Mouse (Mus musculus): ENCODE results near the gene Clk1.
"Not testable (repeated sequence)": the region's sequence is repeated elsewhere in the genome, so short reads cannot be mapped to it uniquely, and the experiment has no call there.

Gene Clk1

DNA sequence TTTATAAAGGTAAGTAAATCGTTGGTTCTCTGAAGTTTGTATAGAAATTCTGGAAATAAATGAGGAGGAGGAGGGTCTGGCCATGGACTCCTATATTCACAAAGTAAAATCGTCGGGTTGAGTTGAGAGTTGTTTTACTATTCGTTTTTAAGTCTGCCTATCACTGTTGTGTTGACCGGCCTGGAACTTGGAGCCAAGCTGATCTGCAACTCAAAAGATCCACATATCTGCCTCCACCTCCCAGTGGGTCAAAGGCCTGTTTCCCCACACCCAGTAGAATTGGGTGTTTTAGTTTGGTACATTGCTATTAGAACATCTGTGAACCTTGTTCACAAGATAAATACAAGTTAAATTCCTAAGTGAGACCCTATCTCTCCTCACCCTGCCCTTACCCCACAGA, 20.1 kb downstream of the Clk1 start:
- no peak for DNase-seq

DNA sequence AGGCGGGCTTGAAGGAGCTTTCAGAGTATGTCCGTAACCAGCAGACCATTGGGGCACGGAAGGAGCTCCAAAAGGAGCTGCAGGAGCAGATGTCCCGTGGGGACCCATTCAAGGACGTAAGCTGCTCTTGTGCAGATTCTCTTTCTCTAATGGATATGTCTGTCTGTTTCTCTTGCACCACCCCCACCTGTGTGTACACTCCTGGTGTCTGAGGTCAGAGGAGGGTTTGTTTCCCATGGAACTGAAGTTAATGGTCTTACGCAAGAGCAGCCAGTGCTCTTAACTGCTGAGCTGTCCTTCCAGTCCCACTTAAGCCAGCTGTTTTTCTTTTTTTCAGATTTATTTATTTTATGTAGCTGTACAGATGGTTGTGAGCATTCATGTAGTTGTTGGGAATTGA, 22.5 kb downstream of the Clk1 start:
- no peak for DNase-seq

DNA sequence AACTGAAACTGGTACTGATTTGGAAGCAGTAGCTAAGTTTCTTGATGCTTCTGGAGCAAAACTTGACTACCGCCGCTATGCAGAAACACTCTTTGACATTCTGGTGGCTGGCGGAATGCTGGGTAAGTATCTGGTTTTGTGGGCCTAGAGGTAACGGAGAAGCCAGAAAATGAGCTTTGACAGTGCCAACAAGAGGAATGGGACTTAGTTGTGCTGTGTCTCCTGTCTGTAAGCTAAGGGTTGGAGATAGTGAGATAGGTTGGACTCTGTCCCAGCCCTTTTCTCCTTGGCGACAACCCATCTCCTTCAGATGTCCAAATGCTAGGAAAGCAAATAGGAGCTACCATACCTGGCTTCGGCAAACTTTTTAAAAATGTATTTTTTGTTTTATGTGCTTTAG, 26.1 kb downstream of the Clk1 start:
- no peak for DNase-seq

DNA sequence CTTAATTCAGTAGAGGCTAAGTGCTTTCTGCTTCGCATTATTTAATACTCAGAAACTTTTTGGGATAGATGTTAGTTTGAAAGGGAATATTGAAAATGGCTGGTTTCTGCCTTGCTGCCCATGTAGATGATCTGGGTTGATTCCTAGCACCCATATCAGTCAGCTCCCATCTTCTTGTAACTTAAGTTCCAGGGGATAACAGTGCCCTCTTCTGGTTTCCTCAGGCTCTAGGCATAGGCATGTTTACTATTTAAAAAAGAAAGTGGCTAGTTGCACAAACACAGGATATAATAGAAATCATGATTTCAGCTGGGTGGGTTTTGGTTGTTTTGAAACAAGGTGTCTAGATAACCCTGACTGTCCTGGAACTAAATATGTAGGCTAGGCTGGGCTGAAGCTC, 27.7 kb downstream of the Clk1 start:
- no peak for DNase-seq

DNA sequence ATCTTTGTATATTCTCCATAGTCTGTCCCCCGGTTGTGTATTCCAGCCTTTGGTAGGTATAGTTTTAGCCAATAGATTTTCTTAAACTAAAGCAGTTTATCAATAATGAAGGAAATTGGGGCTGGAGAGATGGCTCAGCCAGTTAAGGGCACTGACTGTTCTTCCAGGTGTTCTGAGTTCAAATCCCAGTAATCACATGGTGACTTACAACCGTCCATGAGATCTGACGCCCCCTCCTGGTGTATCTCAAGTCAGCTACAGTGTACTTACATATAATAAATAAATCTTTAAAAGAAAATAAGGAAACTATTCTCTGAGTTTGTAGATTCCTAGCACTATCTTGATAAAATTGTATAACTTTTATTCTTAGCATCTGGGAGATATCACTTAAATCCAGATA, 28.5 kb downstream of the Clk1 start:
- no peak for DNase-seq

DNA sequence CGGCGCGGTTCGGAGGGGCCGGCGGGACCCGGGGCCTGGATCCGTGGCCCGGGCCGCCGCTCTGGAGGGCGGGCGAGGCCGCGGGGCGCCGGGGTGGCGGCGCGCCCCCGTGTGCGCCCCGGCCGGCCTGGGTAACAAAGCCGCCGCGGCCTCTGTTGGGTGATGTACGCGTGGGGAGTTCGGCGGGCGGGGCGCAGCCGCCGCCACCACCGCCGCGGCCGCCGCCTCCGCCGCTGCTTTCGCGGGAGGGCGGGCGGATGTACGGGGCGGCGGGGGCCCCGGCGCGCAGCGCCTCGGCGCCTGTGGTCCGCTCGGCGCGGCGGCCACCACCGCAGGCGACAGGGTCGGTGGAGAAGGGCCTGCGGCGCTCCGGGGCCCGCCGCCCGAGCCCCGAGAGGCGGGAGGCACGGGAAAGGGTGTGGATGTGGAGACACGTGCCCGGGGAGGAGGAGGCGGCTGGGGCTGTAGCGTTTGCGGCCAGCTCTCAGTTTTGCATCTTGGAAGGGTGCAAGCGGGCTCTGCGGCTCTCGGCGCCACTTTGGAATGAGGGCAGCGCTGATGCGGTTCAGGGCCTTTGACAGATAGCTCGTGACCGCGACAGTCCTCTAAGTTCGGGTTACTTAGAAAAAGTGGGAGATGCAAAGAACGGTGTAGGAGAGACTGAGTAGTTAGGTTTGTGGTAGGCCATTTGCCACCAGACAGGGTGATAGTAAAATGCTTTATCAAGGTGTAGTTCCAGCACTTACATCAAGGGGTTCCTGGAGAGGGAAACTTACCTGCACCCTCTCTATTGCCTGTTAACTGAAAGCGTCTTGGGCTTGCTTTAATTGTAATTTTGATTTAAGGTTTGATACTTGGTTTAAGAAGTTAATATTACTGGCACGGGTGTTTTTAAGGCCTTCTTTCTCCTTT, 30.3 kb downstream of the Clk1 start:
- DNase-seq: peak; percentile 68

DNA sequence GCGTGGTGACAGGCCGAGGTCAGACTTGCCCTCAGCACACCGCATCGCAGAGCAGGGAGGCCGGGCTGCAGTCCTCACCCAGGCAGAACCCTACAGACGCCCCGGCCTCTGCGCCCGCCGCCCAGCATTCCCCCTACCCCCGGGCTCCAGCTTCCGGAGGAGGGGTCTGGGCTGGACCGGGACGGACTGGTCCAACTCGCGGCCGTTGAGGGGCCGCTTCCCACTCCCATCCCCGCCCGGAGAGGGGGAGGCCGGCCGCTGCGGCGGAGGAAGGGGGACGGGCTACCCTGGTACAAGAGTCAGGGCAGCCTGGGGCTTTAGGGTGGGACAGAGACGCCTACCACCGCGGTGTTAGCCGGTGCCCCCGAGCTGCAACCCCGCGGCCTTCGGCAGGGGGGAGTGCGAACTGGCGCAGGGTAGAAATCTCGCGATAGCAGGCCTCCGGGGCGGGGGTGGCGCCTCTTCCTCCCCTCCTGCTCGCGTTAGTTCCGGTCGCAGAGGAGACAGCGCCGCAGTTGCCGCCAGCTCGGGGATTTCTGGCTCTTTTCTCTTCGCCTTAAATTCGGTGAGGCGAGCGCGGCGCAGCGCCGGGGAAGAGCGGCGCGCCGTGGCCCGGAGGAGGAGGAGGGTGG, 31.1 kb downstream of the Clk1 start, which contains the start of gene Bzw1:
Gene Bzw1, plus strand, starts transcription at position 247 of the 632 bp plus-strand sequence.
- peak; percentile 97 for DNase-seq

DNA sequence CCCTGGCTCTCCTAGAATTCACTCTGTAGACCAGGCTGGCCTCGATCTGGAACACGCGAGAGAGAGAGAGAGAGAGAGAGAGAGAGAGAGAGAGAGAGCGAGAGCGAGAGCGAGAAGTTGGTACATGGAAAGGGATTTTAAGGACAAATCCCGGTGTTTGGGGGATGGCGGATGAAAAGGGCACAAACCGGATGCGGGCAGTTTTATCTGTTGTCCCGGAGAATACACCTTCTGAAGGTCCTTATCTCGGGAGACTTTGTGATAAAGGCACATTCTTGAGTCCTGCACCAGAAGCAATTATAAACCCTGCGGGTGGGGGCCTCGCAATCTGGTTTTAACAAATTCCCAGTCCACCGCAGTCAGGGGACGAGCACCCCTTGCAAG, 31.6 kb downstream of the Clk1 start:
- no peak for DNase-seq

DNA sequence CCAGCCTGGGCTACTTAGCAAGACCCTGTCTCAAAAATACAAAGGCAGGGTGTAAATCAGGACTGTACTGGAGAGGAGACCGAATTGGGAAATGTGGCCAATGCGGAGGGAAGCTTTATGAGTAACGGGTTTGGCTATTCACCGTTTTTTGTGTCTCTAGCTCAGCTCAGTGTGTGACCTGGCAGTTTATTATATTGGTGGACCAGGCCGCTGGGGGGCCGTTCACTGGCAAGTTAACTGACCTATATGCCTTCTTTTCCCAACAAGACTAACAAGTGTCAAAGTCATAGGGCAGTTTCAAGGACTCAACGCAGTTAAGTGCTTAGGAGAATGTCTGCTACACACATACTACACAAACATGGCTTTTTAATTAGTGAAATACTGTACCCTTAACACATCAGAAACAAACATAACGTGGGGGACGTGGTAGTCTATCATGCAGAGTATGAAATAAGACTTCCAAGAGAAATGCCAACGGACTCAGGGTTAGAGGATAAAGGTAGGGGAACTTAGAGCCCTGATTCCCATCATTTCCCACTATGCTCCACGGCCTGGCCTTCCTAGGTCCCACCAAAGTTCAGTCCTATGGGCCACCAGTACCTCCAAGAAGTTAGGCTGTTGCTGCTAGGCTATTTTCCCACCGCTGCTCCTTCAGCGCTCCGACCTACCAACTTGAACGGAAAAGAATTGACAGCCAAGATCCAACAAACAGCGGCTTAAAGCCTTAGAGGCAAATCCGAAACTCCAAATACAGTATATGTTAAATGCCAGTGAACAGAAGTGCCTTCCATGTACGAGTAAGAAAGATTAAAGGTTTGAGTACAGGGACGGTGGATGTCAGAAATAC, 32.2 kb downstream of the Clk1 start:
- DNase-seq: no peak

DNA sequence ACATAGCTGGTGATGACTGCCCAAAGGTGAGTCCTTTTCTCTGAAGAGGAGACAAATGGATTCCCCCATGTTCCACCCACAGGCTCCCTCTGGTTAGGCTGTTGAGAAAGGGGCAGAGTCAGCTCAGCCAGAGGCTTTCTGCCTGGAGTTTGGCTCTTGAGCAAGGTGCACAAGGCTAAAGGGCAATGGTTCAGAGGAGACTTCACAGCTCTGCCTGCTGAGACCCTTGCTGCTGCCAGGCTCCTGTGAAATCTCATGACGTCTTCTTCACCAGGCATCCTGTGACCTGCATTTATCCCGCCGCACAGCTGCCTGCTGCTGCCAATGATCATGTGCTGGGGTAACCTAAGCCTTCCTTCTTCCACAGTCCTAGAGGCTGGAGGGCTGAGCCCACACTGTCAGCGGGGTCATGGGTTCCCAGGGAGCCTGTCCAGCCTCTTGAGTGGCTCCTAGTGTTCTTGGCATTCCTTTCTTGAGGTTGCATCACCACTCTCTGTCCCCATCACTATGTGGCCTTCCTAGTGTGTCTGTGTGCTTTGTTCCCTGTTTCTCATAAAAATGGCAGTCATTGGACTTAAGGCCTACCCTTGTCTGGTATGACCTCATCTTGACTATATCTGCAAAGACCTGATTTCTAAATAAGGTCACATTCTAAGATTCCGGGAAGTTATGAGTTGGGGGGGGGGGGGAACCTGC, 41.1 kb downstream of the Clk1 start:
- no peak for DNase-seq

DNA sequence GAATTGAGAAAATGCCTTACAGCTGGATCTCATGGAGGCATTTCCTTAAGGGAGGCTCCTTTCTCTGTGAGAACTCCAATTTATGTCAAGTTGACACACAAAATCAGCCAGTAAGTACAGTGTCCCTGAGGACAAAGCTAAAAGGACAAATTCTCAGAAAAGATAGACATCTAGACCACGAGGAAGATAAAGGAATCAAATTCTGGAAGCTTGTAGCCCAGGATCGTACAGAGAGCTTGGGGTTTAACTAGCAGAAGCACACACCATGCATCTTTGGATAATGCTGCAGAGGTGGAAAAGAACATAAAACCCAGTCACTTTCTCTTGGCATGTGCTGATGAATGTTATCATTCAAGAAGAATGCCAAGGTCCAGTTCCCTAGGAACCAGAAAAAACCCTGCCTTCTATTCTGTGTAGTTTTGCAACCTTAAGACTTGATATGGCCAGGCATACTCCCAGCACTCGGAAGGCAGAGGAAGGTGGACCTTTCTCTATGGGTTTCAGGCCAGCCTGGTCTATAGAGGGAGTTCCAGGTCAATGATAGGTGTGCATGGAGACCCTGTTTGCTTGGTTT, 48.2 kb downstream of the Clk1 start:
- no peak for DNase-seq

DNA sequence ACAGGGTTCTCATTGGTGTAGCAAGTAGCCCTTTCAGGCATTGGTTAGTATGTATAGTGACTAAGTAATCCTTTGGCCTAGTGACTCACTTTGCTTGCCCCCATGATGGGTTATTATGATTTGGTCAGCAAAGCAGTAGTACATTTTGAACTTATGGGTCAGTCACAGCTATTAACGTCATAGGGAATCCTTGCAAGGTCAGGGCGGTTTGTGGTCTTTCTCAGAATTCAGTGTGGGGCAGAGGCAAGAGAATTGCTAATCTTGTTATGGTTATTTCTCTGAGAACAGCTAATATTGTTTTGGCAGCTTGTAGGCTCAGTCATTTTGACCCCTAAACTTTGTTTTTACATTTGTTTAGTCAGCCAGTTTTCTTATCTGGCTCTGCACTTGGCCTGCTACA, 49.6 kb downstream of the Clk1 start:
- DNase-seq: not testable (repeated sequence)

DNA sequence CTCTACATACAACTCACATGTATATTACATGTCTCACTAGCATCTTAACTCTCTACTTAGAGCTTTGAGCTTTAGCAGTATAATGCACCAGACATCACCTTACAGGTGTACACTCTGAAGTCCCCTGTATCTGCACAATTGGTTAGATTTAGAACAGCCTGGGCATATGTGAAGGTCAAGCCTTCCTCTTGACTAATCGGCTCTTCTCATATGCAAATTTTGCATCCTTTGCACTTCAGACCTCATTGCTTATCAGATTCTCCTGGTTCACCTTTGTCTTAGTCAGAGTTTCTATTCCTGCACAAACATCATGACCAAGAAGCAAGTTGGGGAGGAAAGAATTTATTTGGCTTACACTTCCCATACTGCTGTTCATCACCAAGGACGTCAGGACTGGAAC, 54.1 kb downstream of the Clk1 start:
- no peak for DNase-seq

DNA sequence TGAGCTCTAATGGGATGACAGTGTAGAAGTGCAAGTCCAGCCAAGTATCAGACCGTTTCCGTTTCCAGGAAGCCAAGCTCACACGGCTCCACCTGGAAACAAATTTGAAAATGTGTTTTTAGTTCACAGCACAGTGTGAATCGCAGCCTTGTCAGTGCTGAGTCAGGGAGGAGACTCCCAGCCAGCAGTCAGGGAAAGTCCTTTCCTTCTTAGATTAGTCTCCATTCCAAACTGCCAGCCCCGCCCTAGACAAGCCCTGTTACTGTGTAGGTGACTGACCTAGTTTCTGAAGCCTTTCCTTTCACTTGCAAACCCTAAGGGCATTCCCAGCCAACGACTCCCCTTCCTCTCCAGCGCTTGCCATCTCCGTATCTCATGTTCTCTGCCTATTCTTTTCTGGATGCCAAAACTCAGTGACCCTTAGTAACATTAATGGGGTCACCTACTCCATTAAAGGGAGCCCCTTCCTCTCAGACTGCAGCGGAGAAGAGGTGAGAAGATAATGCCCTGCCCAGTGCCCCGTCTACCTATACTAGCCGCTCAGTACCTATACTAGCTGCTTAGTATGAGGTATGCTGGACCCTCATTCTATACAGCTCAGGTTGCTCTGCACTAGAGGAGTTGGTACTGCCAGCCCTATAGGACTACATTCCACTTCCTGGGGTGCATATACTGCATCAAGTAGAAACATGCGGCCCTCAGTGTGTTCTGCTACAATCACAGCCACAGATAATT, 57.0 kb downstream of the Clk1 start:
- no peak for DNase-seq

DNA sequence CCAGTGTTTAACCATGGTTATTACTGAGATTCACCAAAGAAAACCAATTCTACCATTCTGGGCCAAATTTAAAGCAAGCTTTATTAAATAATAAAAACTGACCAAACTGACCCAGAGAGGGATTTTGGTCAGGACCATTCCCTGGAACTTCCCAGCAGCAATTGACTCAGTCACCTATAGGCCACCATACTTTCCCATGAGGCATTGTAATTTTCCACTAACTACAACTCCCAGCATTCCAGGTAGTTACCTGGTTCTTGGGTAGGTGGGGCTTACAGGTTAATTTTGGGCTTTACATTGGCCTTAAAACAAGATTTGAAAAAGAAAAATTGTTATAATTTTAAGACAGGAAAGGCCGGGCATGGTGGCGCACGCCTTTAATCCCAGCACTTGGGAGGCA, 58.0 kb downstream of the Clk1 start:
- DNase-seq: no peak

DNA sequence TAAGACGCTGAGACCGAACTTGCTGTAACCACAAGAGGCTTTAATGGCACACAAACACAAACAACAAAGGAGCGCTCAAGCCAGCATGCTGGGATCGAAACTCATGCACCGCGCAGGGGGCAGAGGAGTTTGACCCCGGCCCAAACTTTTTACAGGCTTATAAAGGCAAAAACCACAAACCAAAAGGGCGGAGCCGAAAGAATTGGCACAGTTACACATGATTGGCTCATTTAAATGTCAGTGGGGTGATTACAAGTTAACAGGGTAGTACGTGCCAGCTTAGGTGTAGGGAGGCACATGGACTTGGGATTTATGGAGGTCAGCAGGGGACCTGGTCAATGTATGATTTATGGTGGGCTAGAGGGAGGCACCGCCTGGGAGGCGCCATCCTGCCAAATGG, 59.3 kb downstream of the Clk1 start:
- no peak for DNase-seq

DNA sequence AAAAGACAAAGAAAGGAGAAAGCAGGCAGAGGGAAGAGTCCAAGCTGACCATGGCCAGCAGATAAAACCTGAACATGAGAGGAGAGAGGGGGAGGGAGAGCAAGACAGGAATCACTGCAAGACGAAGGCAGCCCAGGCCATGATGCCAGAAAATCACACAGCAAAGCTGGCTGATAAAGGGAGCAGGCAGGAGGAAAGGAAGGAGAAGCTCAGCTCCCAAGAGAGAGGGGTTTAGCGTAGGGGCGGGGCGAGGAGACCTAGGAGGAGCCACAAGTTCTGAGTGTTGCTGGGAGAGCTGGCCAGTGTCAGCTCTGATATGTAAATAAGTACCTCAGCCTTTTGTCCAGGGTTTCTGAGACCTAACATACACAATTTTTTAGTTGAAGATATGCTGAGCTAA, 61.6 kb downstream of the Clk1 start:
- DNase-seq: no peak
